Mouse (Mus musculus) cerebellum, postnatal 4 days (tissue): ENCODE data around the gene Gm49394.
A peak's percentile ranks its signal among the peaks of the same experiment; 100 is the strongest.

Experiments
- DNase-seq, 2 experiments: peaks; one replicate each; pipeline ENCODE4 v3.0.0; 2022; ENCODE audit warnings: low spot score in 2 of 2, mixed read lengths in 1 of 2

Gm49394 gene

GRCm38 (mm10) chr7:142669751-142670625 lies at the start of gene Gm49394:
Gm49394 (minus strand) TSS chr7:142669942.
- DNase-seq, result no peak

DNA sequence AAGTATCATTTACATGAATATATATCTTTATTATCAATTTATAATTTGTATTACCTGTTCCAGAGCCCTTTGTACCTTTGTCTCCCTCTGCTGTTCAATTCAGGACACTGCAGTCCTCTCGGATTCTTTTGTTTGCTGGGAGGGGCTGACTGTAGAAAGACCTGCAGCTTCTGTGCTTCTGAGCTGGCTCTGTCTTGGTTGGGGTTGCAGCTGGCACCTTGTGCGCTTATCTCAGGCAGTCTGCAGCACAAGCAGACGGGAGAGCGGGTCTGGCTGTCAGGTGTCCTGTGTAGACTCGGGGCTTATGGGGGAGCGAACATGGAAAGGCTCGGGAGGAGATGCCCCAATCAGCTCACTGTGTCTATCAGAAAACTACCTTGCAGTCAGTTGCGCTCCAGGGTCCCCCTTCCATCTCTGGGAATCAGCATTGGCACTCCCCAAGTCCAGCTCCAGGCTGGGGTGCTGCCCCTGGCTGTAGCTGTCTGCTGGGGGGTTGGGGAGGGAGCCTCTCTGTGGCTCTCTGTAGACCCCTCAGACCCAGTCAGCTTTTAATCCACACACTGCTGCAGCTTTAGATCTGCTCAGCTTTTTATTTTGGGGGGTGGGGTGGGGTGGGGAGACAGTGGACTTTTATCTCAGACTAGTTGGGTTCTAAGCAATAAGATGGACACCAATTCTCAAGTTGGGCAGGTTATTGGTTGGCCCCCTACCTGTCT lies 45.2 kb upstream of the Gm49394 start:
- DNase-seq, result peak; percentile 25 to 68

GRCm38 (mm10) chr7:142706873-142707272 lies 37.1 kb upstream of the Gm49394 start:
- DNase-seq, result no peak

- DNase-seq, result no peak
These were observed 29.7 kb upstream of the Gm49394 start for GRCm38 (mm10) chr7:142699334-142699860.

GRCm38 (mm10) chr7:142678611-142679010 lies 8.9 kb upstream of the Gm49394 start:
- no peak for DNase-seq

GRCm38 (mm10) chr7:142675644-142676043 lies 5.9 kb upstream of the Gm49394 start:
- peak in 1 of 2 experiments; percentile 66 for DNase-seq

DNA sequence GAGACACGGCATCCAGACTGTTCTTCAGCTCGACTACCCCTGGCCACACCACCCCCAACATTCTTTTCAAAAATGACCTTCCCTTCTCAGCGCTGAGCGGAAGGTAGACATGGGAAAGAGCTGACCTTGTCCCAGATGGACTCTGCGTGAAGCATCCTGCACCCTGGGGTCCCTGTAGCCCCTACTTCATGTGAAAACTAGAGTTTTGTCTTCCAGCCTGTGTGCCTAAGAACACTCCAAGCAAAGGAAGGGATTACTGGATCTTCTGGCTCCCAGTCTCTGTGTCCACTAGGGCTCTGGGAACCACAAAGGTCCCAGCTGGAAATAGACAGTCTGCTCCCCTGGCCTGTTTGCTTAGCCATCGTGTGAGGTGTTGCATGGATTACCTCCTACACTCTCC lies 5.4 kb upstream of the Gm49394 start:
- DNase-seq, result no peak

- DNase-seq, result peak in 1 of 2 experiments; percentile 72
These were observed 2.4 kb upstream of the Gm49394 start for GRCm38 (mm10) chr7:142672120-142672519.

GRCm38 (mm10) chr7:142671067-142671466 lies 1.3 kb upstream of the Gm49394 start:
- no peak for DNase-seq

DNA sequence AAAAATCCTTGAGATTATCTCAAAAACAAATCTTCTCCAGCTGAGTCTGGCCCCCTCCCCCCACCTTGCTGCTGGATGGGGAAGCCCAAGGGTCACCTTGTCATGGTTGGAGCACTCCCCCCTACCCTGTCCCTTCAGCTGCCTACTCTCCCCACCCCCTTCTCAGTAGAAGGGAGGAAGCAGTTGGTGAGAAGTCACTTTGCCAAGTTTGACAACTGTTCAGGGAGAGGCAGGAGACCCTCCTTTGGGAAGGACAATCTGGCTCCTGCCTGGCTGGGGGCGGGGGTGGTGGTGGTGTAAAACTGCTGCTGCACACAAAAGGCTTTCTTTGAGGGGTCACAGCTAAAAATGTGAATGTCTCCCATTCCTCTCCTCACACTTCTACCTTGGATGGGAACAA lies 1.4 kb downstream of the Gm49394 start:
- no peak for DNase-seq

DNA sequence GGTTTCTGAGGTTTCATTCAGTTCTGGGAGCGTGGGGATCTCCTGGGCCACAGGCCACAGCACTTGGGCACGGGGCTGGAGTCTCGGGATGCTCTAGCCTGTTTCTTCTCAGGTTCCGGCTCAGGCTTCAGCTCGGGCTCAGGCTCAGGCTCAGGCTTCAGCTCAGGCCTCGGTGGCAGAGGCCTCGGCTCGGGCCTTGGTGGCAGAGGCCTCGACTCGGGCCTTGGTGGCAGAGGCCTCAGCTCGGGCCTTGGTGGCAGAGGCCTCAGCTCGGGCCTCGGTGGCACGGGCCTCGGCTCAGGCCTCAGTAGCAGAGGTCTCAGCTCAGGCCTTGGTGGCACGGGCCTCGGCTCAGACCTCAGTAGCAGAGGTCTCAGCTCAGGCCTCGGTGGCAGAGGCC lies 2.2 kb downstream of the Gm49394 start:
- no peak for DNase-seq

- DNase-seq, result peak in 1 of 2 experiments; percentile 13
These were observed 3.1 kb downstream of the Gm49394 start, which contains the start of gene Igf2 for GRCm38 (mm10) chr7:142666659-142667058. Igf2 (minus strand) TSS chr7:142666816.

DNA sequence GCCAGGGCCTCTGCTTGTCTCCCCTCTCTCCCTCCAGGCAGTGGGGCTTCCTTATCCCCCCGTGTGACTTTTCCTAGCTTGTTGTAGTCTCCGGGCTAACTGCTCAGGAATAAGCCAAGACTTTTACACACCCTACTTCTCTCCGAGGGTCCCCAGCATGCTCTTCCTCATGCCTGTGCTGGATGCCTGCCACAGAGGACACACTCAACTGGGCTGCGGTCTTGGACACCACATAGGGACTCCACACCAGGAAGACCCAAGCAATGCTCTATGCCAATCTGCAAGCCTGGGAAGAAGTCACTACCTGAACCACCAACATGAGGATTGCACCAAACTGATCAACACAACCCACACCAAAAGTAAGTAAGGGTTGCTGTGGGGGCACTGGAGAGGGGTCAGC lies 3.6 kb downstream of the Gm49394 start:
- DNase-seq, result peak in 1 of 2 experiments; percentile 15

DNA sequence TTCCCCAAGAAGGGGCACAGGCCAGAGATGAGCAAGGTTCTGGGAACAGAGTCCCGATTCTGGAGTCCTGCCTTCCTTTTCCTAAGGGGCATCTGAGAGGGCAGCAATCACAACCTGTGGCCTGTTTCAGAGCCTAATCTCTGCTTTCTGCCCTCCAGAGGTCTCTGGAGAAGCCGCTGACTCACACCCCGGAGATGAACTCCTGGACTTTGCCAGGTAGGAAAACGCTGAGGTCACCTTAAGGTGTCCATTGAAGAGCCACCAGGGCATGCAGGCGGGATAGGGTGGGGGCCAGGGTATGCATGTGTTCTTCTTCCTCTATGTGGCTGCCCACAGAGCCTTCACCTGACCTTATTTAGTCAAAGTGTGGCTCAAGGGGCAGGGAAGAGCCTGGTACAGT lies 4.4 kb downstream of the Gm49394 start:
- peak in 1 of 2 experiments; percentile 16 for DNase-seq

- peak in 1 of 2 experiments; percentile 12 for DNase-seq
These were observed 5.2 kb downstream of the Gm49394 start for GRCm38 (mm10) chr7:142664465-142665029.

DNA sequence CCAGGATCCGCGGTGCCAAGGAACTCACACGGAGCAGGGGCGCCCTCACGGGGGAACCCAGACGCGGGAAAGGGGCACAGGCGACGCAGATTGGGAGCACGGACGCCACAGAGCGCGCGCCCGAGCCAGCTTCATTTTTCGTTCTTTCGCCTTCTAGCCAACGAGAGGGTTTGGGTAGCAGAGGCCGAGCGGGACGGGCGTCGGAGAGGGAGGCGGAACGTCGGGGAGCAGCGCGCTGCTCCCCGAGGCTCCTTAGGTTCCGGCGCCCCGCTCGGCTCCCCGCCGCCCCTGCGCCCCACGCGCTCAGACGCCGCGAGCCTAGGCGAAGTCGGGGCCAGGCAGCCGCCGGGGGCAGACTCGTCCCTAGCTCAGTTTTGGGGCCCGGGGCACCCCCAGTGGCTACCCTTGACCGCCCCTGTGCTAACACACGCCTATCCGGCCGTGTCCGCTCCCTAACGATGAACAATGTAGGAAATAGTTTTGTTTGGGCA lies 5.8 kb downstream of the Gm49394 start:
- DNase-seq, result peak in 1 of 2 experiments; percentile 25

- DNase-seq, result peak in 1 of 2 experiments; percentile 13
These were observed 6.6 kb downstream of the Gm49394 start for GRCm38 (mm10) chr7:142663151-142663550.

DNA sequence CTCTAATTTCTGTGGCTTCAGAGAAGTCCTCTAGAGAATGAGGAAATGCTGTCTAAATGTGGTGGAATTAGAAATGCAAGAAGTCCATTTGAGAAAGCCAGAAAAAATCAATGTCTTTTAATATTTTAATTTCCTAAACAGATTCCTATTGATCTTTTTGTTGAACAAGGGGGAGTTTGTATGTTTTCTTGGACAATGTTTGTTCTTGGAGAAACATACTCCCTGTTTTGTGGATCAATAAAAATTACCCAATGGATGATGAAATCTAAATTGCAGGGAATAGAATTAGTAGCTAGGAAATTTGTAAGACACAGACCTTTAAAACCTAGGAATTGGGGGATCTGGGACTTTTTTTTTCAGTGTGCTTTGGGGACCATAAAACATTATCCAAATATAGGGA lies 7.9 kb downstream of the Gm49394 start:
- no peak for DNase-seq

GRCm38 (mm10) chr7:142661046-142661445 lies 8.7 kb downstream of the Gm49394 start:
- DNase-seq, result peak in 1 of 2 experiments; percentile 16

DNA sequence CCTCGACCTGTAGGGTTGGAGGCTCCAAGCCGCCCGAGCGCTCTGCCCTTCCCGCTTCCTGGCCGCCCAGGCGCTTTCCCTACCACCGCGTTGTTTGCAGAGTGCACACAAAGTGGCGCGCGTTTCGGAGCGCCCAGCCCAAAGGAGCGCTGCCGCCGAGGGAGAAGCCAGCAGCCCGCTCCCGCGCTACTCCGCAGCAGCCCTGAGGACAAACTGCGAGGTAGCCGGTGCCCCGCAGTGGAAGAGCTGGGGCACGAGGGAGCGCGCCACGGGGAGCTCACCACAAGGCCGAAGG lies 9.1 kb downstream of the Gm49394 start:
- peak in 1 of 2 experiments; percentile 17 for DNase-seq

DNA sequence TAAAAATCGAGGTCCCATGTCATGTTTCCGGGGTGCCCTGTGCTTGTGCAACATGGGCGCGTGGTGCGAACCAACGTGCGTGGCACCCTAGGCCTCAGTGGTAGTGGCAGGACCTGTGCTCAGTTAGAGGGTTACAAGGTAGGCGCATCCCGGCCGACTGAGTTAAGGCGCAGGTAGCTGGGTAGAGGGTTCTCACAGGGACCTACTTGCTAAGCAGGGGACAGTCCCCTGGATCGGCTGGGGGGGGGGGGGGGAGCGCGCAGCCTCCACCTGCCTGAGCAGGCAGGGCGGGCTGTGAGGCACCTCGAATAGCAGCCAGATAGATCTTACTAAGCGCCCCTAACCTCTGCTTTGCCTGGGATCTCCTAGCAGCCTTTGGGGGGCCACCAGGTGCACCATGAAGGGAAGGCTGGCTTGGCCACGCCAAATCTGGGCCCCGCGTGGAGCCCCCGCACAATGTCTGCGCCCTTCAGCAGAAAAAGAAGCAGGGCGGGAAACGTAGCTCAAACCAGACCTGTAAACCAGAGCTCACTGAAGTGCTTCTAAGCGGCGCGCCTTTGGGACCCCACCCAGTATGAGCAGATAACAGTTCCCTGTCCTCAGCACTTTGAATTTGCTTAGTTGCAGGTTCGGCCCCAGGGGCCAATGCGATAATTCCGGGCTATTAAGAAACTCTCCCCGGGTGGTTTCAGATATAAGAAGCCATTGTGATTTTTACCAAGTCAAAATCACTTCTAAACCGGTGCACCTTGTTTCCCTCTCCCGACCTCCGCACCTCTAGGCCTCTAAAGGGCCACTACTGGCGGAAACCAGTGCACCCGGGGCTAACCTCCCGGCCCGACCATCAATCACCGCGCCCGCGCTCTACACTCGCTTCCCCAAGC lies 9.7 kb downstream of the Gm49394 start:
- DNase-seq, result peak in 1 of 2 experiments; percentile 18
